Mouse (Mus musculus): ENCODE data around the gene Tekt1. TPM values are rescaled to one million over a fixed set of nuclear protein-coding genes. Genes with fewer than 3 reads are reported as not detected.

Gene Tekt1
- total and polyA plus RNA-seq, 2 experiments from 2014 or later: 2.3 to 8.3 TPM

DNA sequence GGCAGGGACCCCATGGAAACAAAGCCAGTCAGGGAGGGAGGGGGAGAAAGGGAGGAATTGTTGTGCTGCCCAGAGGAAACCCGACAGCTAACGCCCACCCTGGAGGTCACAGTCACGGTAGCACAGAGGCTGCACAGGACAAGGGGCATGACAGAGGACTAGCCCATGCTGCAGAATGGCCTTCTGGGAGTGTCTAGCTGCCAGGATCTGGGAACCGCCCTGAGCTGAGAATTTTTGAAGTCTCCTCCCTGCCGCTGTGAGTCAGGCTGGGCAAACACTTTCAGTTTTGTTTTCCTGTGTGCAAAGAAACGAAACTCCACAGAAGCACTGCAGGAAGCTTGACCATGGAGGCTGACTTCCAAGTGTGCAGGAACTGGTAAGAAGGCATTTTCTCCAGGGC, 60.9 kb downstream of the Tekt1 start, which contains the start of gene Xaf1:
Gene Xaf1 (plus strand): TSS at position 296 of the 400 bp plus-strand sequence.
- H3K27me3 ChIP-seq (ENCODE audit: insufficient read depth, low read length): no peaks in the 10 kb centered on the region
- 29% methylated on average over 6 of the region's 6 CpGs for WGBS
- peak within 1 kb of the TSS; percentile 48; the same call in 1 of the 2 replicates for H3K27ac ChIP-seq
- no peaks in the 10 kb centered on the region; the same call in 1 of the 2 replicates for H3K4me1 ChIP-seq (ENCODE audit: insufficient read depth, low read length)
- TF ChIP-seq CTCF (IDR thresholded peaks at IDR 0.05; ENCODE audit: low read depth): no peak
- no peak for ATAC-seq
- H3K9me3 ChIP-seq (ENCODE audit: low read length): no peaks in the 10 kb centered on the region
- no peak within 1 kb of the TSS for H3K9ac ChIP-seq (replicated peaks; ENCODE audit: low read length)
- DNase-seq (ENCODE audit: low spot score): peak; percentile 26
- H3K4me2 ChIP-seq (ENCODE audit: low read depth, low read length): peak within 1 kb of the TSS; percentile 43
- H3K36me3 ChIP-seq (ENCODE audit: insufficient read depth, low read length): no peaks in the 10 kb centered on the region
- H3K4me3 ChIP-seq (ENCODE audit: low read length): peak within 1 kb of the TSS; percentile 14; the same call in 1 of the 2 replicates

Small RNA genes within 50 kb of the gene (microRNA-seq; reads per million reads assigned to microRNA genes)
- gene Mir6338: 0 reads per million in 2 experiments

Other genes with a start within 250 kb of the Tekt1 start
- gene Pitpnm3, start 226.7 kb downstream of the Tekt1 start, total RNA-seq (2014; rRNA removed): 25.1 and 26.3 TPM in 2 replicates
- 5.8 and 6.1 TPM in 2 replicates for gene Pitpnm3, start 226.7 kb downstream of the Tekt1 start, polyA plus RNA-seq (2015; fragmentation: Nextera tagmentation; extraction: Ambion mirVana)
- 1.7 and 1.8 TPM in 2 replicates for gene Gm43951, start 155.6 kb downstream of the Tekt1 start, total RNA-seq (2014; rRNA removed)
- 1.2 and 1.4 TPM in 2 replicates for gene Gm43951, start 155.6 kb downstream of the Tekt1 start, polyA plus RNA-seq (2015; fragmentation: Nextera tagmentation; extraction: Ambion mirVana)
- 12.0 and 14.4 TPM in 2 replicates for gene 4933427D14Rik, start 155.0 kb downstream of the Tekt1 start, total RNA-seq (2014; rRNA removed)
- gene 4933427D14Rik, start 155.0 kb downstream of the Tekt1 start, polyA plus RNA-seq (2015; fragmentation: Nextera tagmentation; extraction: Ambion mirVana): 17.0 and 17.2 TPM in 2 replicates
- gene Txndc17, start 154.9 kb downstream of the Tekt1 start, total RNA-seq (2014; rRNA removed): 46.6 and 51.2 TPM in 2 replicates
- 161 and 162 TPM in 2 replicates for gene Txndc17, start 154.9 kb downstream of the Tekt1 start, polyA plus RNA-seq (2015; fragmentation: Nextera tagmentation; extraction: Ambion mirVana)
- gene Med31, start 146.8 kb downstream of the Tekt1 start, total RNA-seq (2014; rRNA removed): 11.0 and 20.3 TPM in 2 replicates
- 39.5 and 44.5 TPM in 2 replicates for gene Med31, start 146.8 kb downstream of the Tekt1 start, polyA plus RNA-seq (2015; fragmentation: Nextera tagmentation; extraction: Ambion mirVana)
- 5.7 and 8.1 TPM in 2 replicates for gene Slc13a5, start 95.2 kb downstream of the Tekt1 start, total RNA-seq (2014; rRNA removed)
- 6.8 and 7.5 TPM in 2 replicates for gene Slc13a5, start 95.2 kb downstream of the Tekt1 start, polyA plus RNA-seq (2015; fragmentation: Nextera tagmentation; extraction: Ambion mirVana)
- gene Xaf1, start 60.8 kb downstream of the Tekt1 start, total RNA-seq (2014; rRNA removed): 0.47 and 4.5 TPM in 2 replicates
- 5.5 and 10.0 TPM in 2 replicates for gene Xaf1, start 60.8 kb downstream of the Tekt1 start, polyA plus RNA-seq (2015; fragmentation: Nextera tagmentation; extraction: Ambion mirVana)
- gene Fbxo39, start 48.0 kb downstream of the Tekt1 start, total RNA-seq (2014; rRNA removed): 0.42 TPM in 1 of 2 replicates, not detected in the other
- gene Fbxo39, start 48.0 kb downstream of the Tekt1 start, polyA plus RNA-seq (2015; fragmentation: Nextera tagmentation; extraction: Ambion mirVana): not detected in 2 replicates
- 13.0 and 19.1 TPM in 2 replicates for gene Smtnl2, start 49.3 kb upstream of the Tekt1 start, total RNA-seq (2014; rRNA removed)
- gene Smtnl2, start 49.3 kb upstream of the Tekt1 start, polyA plus RNA-seq (2015; fragmentation: Nextera tagmentation; extraction: Ambion mirVana): 8.7 and 9.7 TPM in 2 replicates
- not detected in 2 replicates for gene Ggt6, start 73.1 kb upstream of the Tekt1 start, total RNA-seq (2014; rRNA removed)
- gene Ggt6, start 73.1 kb upstream of the Tekt1 start, polyA plus RNA-seq (2015; fragmentation: Nextera tagmentation; extraction: Ambion mirVana): not detected in 2 replicates
- 28.0 and 36.1 TPM in 2 replicates for gene Mybbp1a, start 78.9 kb upstream of the Tekt1 start, total RNA-seq (2014; rRNA removed)
- gene Mybbp1a, start 78.9 kb upstream of the Tekt1 start, polyA plus RNA-seq (2015; fragmentation: Nextera tagmentation; extraction: Ambion mirVana): 61.5 and 68.7 TPM in 2 replicates
- gene Spns2, start 127.5 kb upstream of the Tekt1 start, total RNA-seq (2014; rRNA removed): 58.5 and 66.0 TPM in 2 replicates
- 7.0 and 7.2 TPM in 2 replicates for gene Spns2, start 127.5 kb upstream of the Tekt1 start, polyA plus RNA-seq (2015; fragmentation: Nextera tagmentation; extraction: Ambion mirVana)
- 0.10 TPM in 1 of 2 replicates, not detected in the other for gene Spns3, start 188.1 kb upstream of the Tekt1 start, total RNA-seq (2014; rRNA removed)
- gene Spns3, start 188.1 kb upstream of the Tekt1 start, polyA plus RNA-seq (2015; fragmentation: Nextera tagmentation; extraction: Ambion mirVana): 0.13 and 0.25 TPM in 2 replicates
- gene Ube2g1, start 244.8 kb upstream of the Tekt1 start, total RNA-seq (2014; rRNA removed): 32.0 and 40.1 TPM in 2 replicates
- 65.4 and 68.1 TPM in 2 replicates for gene Ube2g1, start 244.8 kb upstream of the Tekt1 start, polyA plus RNA-seq (2015; fragmentation: Nextera tagmentation; extraction: Ambion mirVana)